Mouse (Mus musculus): ENCODE results near the gene Mtmr3.

DNA sequence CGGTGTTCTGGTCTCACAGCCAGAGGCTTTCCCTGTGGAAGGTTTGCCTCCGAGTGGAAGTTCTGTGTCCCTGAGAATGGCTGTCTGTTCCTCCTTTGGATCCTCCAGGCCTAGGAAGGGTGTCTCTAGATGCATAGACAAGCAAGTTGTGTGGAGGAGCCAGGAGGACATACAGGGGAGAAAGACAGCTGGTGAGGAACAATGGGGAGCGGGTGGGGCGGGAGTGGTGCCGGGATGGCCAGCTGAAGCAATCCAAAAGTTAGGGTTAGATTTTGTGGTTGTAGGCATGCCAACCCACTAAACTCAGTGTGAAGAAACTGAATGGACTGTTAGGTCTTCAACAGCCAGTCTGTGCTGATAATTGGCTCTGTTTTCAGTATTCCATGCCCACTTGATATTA is 122.9 kb downstream of the Mtmr3 start:
- TF ChIP-seq CTCF (IDR thresholded peaks at IDR 0.05; ENCODE audit: borderline replicate concordance, extremely low read depth, insufficient read depth, insufficient read length) (no peak), POLR2A (IDR thresholded peaks at IDR 0.05; ENCODE audit: borderline replicate concordance, extremely low read depth, insufficient read depth, insufficient read length, poor library complexity, severe bottlenecking) (no peak)

Data from brain, embryonic 14.5 days (tissue).